Mouse (Mus musculus): Measurements from ENCODE around the gene Smarcal1.

Smarcal1 gene

DNA sequence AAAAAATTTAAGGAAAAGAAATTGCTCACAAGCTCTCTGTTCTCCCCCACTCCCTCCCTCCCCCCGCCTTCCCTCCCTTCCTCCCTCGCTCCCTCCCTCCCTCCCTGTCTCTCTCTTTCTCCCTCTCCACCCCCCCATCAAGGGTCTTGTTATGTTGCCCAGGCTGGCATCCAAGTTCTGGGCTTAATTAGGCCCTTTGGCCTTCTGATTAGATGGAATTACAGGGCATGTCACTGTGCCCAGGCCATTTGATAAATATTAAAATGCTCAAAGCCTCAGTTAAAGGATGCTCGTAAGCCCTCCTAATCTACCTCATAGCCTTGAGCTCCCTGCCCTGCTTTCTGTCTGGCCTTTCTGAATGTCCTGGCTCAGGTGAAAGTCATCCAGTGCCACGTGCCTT, 7.6 kb downstream of the Smarcal1 start:
- no peak for DNase-seq (ENCODE audit: low read depth)

GRCm38 (mm10) chr1:72592350-72592749, 9.3 kb downstream of the Smarcal1 start:
- DNase-seq (ENCODE audit: low read depth), result no peak

GRCm38 (mm10) chr1:72593340-72593951, 10.4 kb downstream of the Smarcal1 start:
- DNase-seq (ENCODE audit: low read depth), result peak; percentile 77

- DNase-seq (ENCODE audit: low read depth), result no peak
Observed at GRCm38 (mm10) chr1:72595686-72596085, 12.6 kb downstream of the Smarcal1 start.

- no peak for DNase-seq (ENCODE audit: low read depth)
Observed at GRCm38 (mm10) chr1:72596231-72596630, 13.2 kb downstream of the Smarcal1 start.

DNA sequence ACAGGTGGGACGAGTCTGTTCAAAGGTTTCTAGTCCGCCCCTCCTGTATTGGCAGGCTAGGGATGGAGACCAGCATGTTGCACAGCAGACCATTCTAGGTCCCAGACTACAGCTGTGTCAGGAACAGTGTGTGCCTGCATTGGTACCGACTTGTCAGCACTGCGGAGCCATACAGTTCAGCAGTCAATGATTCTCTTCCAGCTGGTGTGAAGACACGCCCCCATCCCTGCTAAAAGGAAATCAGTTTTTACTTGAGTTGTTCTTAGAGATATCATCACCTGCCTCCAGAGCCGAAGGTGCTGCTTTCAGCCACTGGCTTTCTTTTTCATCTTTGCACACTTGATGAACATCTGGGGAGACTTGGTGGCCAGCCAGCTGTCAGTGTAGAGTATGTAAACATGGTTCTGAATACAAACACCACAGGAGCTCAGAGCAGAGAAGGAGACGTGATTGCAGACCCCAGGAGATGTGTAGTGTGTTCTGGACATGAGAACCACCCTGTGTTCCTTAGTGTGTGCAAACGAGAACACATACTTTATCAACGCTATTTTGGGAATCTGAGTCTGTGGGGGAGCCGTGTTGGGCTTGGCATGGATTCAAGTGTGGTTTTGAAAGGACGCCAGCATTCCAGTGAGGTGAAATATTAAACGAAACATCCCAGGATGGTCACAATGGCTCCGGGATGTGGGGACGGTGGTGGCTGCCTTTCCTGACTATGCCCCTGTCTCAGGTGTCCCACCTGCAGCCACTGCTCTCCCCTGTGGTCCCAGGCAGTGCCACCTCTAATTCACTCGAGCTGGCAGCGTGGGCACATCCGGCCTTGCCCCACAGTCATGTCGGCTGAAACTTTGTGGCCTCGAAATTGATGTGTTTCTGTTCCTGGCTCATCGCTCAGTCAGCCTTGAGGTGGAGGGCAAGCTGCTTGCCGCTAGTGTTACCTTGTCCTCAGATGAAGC, 16.4 kb downstream of the Smarcal1 start:
- DNase-seq (ENCODE audit: low read depth), result peak; percentile 92

DNA sequence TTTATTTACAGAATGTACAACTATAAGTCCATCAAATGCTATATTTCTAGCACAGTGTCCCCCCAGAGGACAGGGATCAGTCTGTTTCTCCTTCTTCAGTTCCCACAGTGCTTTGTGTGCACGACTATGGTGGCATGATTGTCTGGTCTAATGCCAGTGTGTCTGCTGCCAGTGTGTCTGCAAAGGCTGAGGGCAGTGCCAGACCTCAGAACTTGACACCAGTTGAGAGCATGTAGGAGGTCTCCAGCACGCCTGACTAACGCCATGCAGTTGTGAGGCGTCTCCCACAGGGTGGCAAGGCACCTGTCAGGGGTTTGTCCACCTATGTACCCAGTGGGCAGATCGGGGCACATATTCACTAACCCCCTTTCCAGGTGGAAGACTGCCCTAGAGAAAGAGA, 17.7 kb downstream of the Smarcal1 start:
- no peak for DNase-seq (ENCODE audit: low read depth)

- DNase-seq (ENCODE audit: low read depth), result no peak
Observed at GRCm38 (mm10) chr1:72601233-72601632, 18.2 kb downstream of the Smarcal1 start.

DNA sequence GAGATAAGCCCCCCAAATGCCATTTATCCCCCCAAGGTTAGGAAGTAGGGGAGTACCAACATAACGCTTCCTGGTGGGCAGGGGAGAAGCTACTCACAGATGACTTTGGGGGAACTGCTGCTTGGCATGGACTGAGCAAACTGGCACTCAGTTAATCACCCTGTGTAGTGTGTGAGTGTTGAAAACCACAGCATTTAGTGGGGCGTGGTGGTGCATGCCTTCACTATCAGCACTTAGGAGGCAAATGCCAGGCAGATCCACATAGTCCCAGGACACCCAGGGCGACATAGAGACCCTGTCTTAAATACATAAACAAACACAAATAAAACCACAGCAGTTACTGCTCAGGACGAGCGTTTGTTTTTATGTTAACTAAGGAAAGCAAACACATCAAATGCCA, 19.1 kb downstream of the Smarcal1 start:
- no peak for DNase-seq (ENCODE audit: low read depth)

DNA sequence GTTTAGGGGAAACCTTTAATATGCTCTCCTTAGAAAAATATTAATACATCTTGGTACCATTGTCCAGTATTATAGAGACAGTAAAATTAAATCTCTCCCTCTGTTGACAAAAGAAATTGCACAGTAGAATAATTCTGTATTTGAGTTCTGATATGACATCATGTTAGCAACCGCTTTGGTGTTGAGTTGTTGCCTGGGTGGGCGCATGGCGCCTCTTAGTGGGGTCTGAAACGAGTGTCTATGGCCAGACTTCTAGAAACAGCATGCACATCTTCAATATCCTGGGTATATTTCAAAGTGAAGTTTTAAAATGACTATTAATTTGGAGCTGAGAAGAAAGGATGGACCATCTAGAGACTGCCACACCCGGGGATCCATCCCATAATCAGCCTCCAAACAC, 19.8 kb downstream of the Smarcal1 start:
- no peak for DNase-seq (ENCODE audit: low read depth)

DNA sequence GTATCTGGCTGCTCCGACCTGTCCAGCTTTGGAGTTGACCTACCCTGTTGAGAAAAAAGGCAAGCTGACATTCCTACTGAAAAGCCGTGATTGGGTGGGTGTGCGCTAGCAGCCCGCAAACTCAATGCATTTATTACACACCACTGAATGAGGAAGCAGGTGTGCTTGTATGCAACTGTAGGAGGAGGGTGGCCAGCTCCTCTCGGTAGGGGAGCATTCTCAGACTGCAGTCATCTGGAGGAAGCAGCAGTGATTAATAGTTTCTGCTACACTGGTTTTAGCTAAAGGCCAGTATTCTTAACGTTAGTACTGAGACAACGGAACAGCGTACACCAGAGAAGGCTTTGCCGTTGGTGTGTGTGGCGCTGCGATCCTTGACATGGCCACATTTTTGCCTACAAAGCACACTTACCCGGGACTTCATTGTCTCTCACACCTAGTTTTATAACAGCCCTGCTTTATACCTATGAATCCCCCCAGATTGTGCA, 23.2 kb downstream of the Smarcal1 start:
- DNase-seq (ENCODE audit: low read depth), result no peak

DNA sequence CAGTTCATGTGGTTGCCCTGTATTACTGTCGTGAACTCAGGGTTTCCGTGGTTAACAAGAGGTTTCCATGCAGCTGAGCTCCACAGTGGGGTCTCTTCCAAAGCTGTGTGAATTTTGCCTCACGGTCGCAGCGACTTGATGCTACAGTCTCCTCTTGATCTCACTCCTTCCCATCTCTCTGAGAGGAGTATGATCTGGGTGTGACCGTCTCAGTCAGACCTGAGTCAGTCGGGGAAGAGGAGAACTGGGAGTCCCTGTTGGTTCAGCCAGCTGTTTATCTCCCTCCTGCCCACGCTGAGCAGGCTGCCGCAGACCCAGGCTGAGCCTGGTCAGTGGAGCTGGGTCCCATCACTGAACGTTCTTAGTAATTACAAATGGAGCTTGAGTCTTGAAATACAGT, 26.1 kb downstream of the Smarcal1 start:
- DNase-seq (ENCODE audit: low read depth), result peak; percentile 54

DNA sequence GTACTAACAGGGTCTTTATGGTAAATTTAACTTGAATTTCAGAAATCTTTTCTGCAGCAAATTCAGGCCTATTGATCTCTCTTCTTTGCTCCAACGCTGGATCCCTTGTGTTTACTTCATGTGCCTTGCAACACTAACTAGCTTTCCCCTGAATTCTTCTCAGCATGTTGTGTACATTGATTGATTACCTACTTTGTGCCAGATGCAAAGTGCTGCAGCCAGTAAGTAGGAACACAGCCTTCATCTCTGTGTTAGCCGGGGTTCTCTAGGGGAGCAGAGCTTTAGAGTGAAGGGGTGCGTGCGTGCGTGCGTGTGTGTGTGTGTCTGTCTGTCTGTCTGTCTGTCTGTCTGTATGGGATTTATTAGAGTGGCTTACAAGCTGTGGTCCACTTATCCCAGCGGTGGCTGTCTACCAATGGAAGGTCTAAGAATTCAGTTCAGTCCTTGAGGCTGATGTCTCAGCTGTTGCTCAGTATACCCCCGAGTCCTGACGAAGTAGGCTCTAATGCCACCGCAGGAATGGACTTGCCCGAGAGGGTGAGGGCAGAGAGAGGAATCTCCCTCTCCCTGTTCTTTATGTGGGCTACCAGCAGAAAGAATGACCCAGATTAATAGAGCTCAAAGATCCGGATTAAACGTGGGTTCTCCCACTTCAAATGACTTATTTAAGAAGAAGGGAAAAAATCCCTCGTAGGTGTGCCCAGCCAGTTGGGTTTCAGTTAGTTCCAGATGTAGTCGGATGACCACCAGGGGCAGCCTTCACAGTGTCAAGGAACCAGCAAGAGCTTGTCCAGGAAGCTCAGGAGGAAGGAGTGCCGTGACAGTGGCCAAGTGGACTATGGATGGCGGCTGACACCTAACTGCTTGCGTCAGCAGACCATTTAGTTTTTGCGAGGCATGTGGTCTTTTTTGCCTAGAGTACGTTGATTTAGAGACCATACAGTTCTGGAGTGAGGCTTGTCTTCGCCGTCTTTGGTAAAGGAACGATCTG, 27.1 kb downstream of the Smarcal1 start:
- peak; percentile 22 for DNase-seq (ENCODE audit: low read depth)

DNA sequence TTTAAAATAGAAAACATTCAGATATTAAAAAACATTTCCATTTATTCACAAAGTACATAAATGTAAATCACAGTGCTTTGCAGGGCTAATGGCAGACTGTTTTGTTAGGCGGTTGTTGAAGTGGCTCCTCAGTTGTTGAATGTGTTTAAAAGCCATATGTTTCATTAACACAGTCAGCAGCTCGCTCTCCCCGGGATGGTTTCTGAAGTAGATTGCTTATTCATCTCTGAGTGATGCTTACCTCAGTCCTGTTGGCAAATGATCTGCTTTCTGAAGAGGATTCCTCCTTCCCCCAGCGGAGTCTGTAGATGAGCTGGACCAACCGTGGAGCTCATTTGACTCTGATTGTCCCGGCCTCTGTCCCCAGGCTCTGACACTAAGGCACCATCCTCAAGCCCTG, 29.1 kb downstream of the Smarcal1 start:
- no peak for DNase-seq (ENCODE audit: low read depth)

- no peak for DNase-seq (ENCODE audit: low read depth)
Observed at GRCm38 (mm10) chr1:72635221-72635620, 52.2 kb downstream of the Smarcal1 start.

GRCm38 (mm10) chr1:72640658-72641410, 57.8 kb downstream of the Smarcal1 start:
- DNase-seq (ENCODE audit: low read depth), result no peak

GRCm38 (mm10) chr1:72673070-72673469, 90.0 kb downstream of the Smarcal1 start:
- peak; percentile 5 for DNase-seq (ENCODE audit: low read depth)
